Mouse (Mus musculus): ENCODE measurements around the gene 2310034G01Rik.

The 2310034G01Rik gene

GRCm38 (mm10) chr19:46350168-46350932, at the start of gene 2310034G01Rik:
2310034G01Rik (minus strand) TSS chr19:46350302.
- DNase-seq, result no peak

GRCm38 (mm10) chr19:46399886-46400285, 49.8 kb upstream of the 2310034G01Rik start:
- DNase-seq, result no peak

- DNase-seq, result no peak
Measured at GRCm38 (mm10) chr19:46399372-46399771, 49.3 kb upstream of the 2310034G01Rik start.

- DNase-seq, result no peak
Measured at GRCm38 (mm10) chr19:46398401-46398800, 48.3 kb upstream of the 2310034G01Rik start.

GRCm38 (mm10) chr19:46397436-46398001, 47.4 kb upstream of the 2310034G01Rik start:
- DNase-seq, result peak; percentile 39

GRCm38 (mm10) chr19:46396686-46397435, 46.8 kb upstream of the 2310034G01Rik start, which contains the start of gene Sufu:
Sufu (plus strand) TSS chr19:46396896.
- DNase-seq, result peak; percentile 98

GRCm38 (mm10) chr19:46396109-46396508, 46.0 kb upstream of the 2310034G01Rik start:
- no peak for DNase-seq

- peak; percentile 97 for DNase-seq
Measured at GRCm38 (mm10) chr19:46395109-46396009, 45.3 kb upstream of the 2310034G01Rik start, which contains the start of gene Actr1a. Actr1a (minus strand) TSS chr19:46395748.

GRCm38 (mm10) chr19:46394712-46395108, 44.6 kb upstream of the 2310034G01Rik start:
- DNase-seq, result peak; percentile 26

- DNase-seq, result peak; percentile 67
Measured at GRCm38 (mm10) chr19:46392018-46392417, 41.9 kb upstream of the 2310034G01Rik start.

GRCm38 (mm10) chr19:46389872-46390271, 39.8 kb upstream of the 2310034G01Rik start:
- DNase-seq, result peak; percentile 27

GRCm38 (mm10) chr19:46382275-46382674, 32.2 kb upstream of the 2310034G01Rik start:
- no peak for DNase-seq

- no peak for DNase-seq
Measured at GRCm38 (mm10) chr19:46375891-46376290, 25.8 kb upstream of the 2310034G01Rik start.

GRCm38 (mm10) chr19:46375489-46375888, 25.4 kb upstream of the 2310034G01Rik start:
- no peak for DNase-seq

- DNase-seq, result no peak
Measured at GRCm38 (mm10) chr19:46374477-46375088, 24.5 kb upstream of the 2310034G01Rik start.

GRCm38 (mm10) chr19:46369204-46369603, 19.1 kb upstream of the 2310034G01Rik start:
- DNase-seq, result peak; percentile 50

- no peak for DNase-seq
Measured at GRCm38 (mm10) chr19:46367798-46368590, 17.9 kb upstream of the 2310034G01Rik start.

GRCm38 (mm10) chr19:46363294-46364009, 13.3 kb upstream of the 2310034G01Rik start:
- DNase-seq, result no peak

- DNase-seq, result no peak
Measured at GRCm38 (mm10) chr19:46362104-46362503, 12.0 kb upstream of the 2310034G01Rik start.

GRCm38 (mm10) chr19:46358381-46358780, 8.3 kb upstream of the 2310034G01Rik start:
- DNase-seq, result no peak
